Mouse (Mus musculus) lung, postnatal 0 days (tissue): ENCODE measurements around the gene Sept12.

Source experiments
- CTCF ChIP-seq: IDR thresholded peaks from 2 replicates; pipeline ENCODE4 v1.5.1; 2016; ENCODE audit warnings: antibody characterized with exemption, mild to moderate bottlenecking
- EP300 ChIP-seq: IDR thresholded peaks from 2 replicates; pipeline ENCODE4 v1.6.1; 2016; ENCODE audit warnings: antibody characterized with exemption, mild to moderate bottlenecking, control low read depth

GRCm38 (mm10) chr16:5036649-5037234 lies 39.1 kb upstream of the Sept12 start:
- TF ChIP-seq CTCF, result no peak
- TF ChIP-seq EP300, result no peak
